Mouse (Mus musculus): ENCODE results near the gene Lypd6b. TPM values are rescaled to one million over a fixed set of nuclear protein-coding genes. Genes with fewer than 3 reads are reported as not detected.

Lypd6b gene
- polyA plus RNA-seq, 1 experiment from 2014 or later, result 2.6 TPM

GRCm38 (mm10) chr2:49838611-49839010 is 51.1 kb downstream of the Lypd6b start:
- no peaks in the 10 kb centered on the region for H3K9me3 ChIP-seq (replicated peaks)
- no peak overlapping the region for H3K27ac ChIP-seq
- 74% methylated on average over 7 of the region's 7 CpGs for WGBS
- no peak overlapping the region for H3K4me2 ChIP-seq (replicated peaks)
- no peaks in the 10 kb centered on the region for H3K36me3 ChIP-seq
- no peak for ATAC-seq (ENCODE audit: low FRiP score)
- peaks cover 9% of the 10 kb centered on the region for H3K4me1 ChIP-seq
- H3K27me3 ChIP-seq, result no peaks in the 10 kb centered on the region
- H3K4me3 ChIP-seq, result no peak overlapping the region
- no peak overlapping the region for H3K9ac ChIP-seq

GRCm38 (mm10) chr2:49840573-49840972 is 53.1 kb downstream of the Lypd6b start:
- Histone ChIP-seq H3K9ac (no peak overlapping the region), H3K4me2 (replicated peaks) (no peak overlapping the region), H3K4me1 (peaks cover 13% of the 10 kb centered on the region), H3K27me3 (no peaks in the 10 kb centered on the region), H3K4me3 (no peak overlapping the region), H3K27ac (no peak overlapping the region), H3K9me3 (replicated peaks) (no peaks in the 10 kb centered on the region), H3K36me3 (no peaks in the 10 kb centered on the region)
- WGBS, result 50% methylated on average over 6 of the region's 6 CpGs
- ATAC-seq (ENCODE audit: low FRiP score), result no peak

- H3K4me2 ChIP-seq (replicated peaks), result no peak overlapping the region
- no peak overlapping the region for H3K4me3 ChIP-seq
- H3K27ac ChIP-seq, result no peak overlapping the region
- no peaks in the 10 kb centered on the region for H3K36me3 ChIP-seq
- ATAC-seq (ENCODE audit: low FRiP score), result no peak
- no peaks in the 10 kb centered on the region for H3K9me3 ChIP-seq (replicated peaks)
- H3K9ac ChIP-seq, result no peak overlapping the region
- H3K4me1 ChIP-seq, result peaks cover 13% of the 10 kb centered on the region
- 88% methylated on average over 5 of the region's 5 CpGs for WGBS
- no peaks in the 10 kb centered on the region for H3K27me3 ChIP-seq
Measured at GRCm38 (mm10) chr2:49841089-49841488, 53.6 kb downstream of the Lypd6b start.

GRCm38 (mm10) chr2:49845104-49845503 is 57.6 kb downstream of the Lypd6b start:
- 34% methylated on average over 7 of the region's 7 CpGs for WGBS
- Histone ChIP-seq H3K4me3 (no peak overlapping the region), H3K27ac (0 out of 2 replicates have a peak overlapping the region, but pooled peaks have one; percentile 23), H3K36me3 (no peaks in the 10 kb centered on the region), H3K9ac (no peak overlapping the region), H3K9me3 (replicated peaks) (no peaks in the 10 kb centered on the region; the same call in 1 of the 2 replicates), H3K4me2 (replicated peaks) (no peak overlapping the region), H3K27me3 (no peaks in the 10 kb centered on the region), H3K4me1 (0 out of 2 replicates have a peak, but pooled peaks cover 4% of the 10 kb centered on the region)
- ATAC-seq (ENCODE audit: low FRiP score), result peak; percentile 60; the same call in 1 of the 2 replicates

GRCm38 (mm10) chr2:49846097-49846496 is 58.6 kb downstream of the Lypd6b start:
- H3K9me3 ChIP-seq (replicated peaks), result no peaks in the 10 kb centered on the region; the same call in 1 of the 2 replicates
- no peak overlapping the region for H3K27ac ChIP-seq
- H3K4me3 ChIP-seq, result no peak overlapping the region
- no peaks in the 10 kb centered on the region for H3K36me3 ChIP-seq
- no peak for ATAC-seq (ENCODE audit: low FRiP score)
- H3K4me2 ChIP-seq (replicated peaks), result no peak overlapping the region
- no peaks in the 10 kb centered on the region for H3K27me3 ChIP-seq
- no peak overlapping the region for H3K9ac ChIP-seq
- H3K4me1 ChIP-seq, result 0 out of 2 replicates have a peak, but pooled peaks cover 4% of the 10 kb centered on the region
- WGBS, result 83% methylated on average over 3 of the region's 3 CpGs

GRCm38 (mm10) chr2:49846880-49847279 is 59.4 kb downstream of the Lypd6b start:
- no peaks in the 10 kb centered on the region for H3K27me3 ChIP-seq
- H3K9me3 ChIP-seq (replicated peaks), result no peaks in the 10 kb centered on the region; the same call in 1 of the 2 replicates
- H3K4me3 ChIP-seq, result no peak overlapping the region
- H3K27ac ChIP-seq, result no peak overlapping the region
- 94% methylated on average over 3 of the region's 3 CpGs for WGBS
- no peak overlapping the region for H3K4me2 ChIP-seq (replicated peaks)
- no peak for ATAC-seq (ENCODE audit: low FRiP score)
- 0 out of 2 replicates have a peak, but pooled peaks cover 4% of the 10 kb centered on the region for H3K4me1 ChIP-seq
- no peaks in the 10 kb centered on the region for H3K36me3 ChIP-seq
- H3K9ac ChIP-seq, result no peak overlapping the region

GRCm38 (mm10) chr2:49847831-49848230 is 60.3 kb downstream of the Lypd6b start:
- no peaks in the 10 kb centered on the region for H3K27me3 ChIP-seq
- no peak overlapping the region for H3K9ac ChIP-seq
- no peak overlapping the region for H3K27ac ChIP-seq
- H3K9me3 ChIP-seq (replicated peaks), result no peaks in the 10 kb centered on the region; the same call in 1 of the 2 replicates
- 0 out of 2 replicates have a peak, but pooled peaks cover 4% of the 10 kb centered on the region for H3K4me1 ChIP-seq
- no peak overlapping the region for H3K4me2 ChIP-seq (replicated peaks)
- ATAC-seq (ENCODE audit: low FRiP score), result no peak
- H3K36me3 ChIP-seq, result no peaks in the 10 kb centered on the region
- H3K4me3 ChIP-seq, result no peak overlapping the region
- WGBS, result 72% methylated on average over 2 of the region's 2 CpGs

- Histone ChIP-seq H3K4me2 (replicated peaks) (no peak overlapping the region), H3K9me3 (replicated peaks) (no peaks in the 10 kb centered on the region; the same call in 1 of the 2 replicates), H3K4me1 (0 out of 2 replicates have a peak, but pooled peaks cover 4% of the 10 kb centered on the region), H3K4me3 (no peak overlapping the region), H3K36me3 (no peaks in the 10 kb centered on the region), H3K9ac (no peak overlapping the region), H3K27ac (no peak overlapping the region), H3K27me3 (no peaks in the 10 kb centered on the region)
- WGBS, result 97% methylated on average over 1 of the region's 1 CpGs
- no peak for ATAC-seq (ENCODE audit: low FRiP score)
Measured at GRCm38 (mm10) chr2:49849771-49850170, 62.3 kb downstream of the Lypd6b start.

GRCm38 (mm10) chr2:49851977-49852376 is 64.5 kb downstream of the Lypd6b start:
- no peaks in the 10 kb centered on the region for H3K4me1 ChIP-seq

GRCm38 (mm10) chr2:49856161-49856564 is 68.7 kb downstream of the Lypd6b start:
- H3K4me3 ChIP-seq, result no peak overlapping the region
- no peak overlapping the region for H3K4me2 ChIP-seq (replicated peaks)
- H3K9ac ChIP-seq, result no peak overlapping the region
- WGBS, result 68% methylated on average over 10 of the region's 10 CpGs
- no peak overlapping the region for H3K27ac ChIP-seq
- H3K36me3 ChIP-seq, result no peaks in the 10 kb centered on the region
- 0 out of 2 replicates have a peak, but pooled peaks have one; percentile 48 for ATAC-seq (ENCODE audit: low FRiP score)
- H3K4me1 ChIP-seq, result no peaks in the 10 kb centered on the region
- H3K27me3 ChIP-seq, result no peaks in the 10 kb centered on the region
- no peaks in the 10 kb centered on the region for H3K9me3 ChIP-seq (replicated peaks)

More at GRCm38 (mm10) chr2:49851977-49852376, 64.5 kb downstream of the Lypd6b start:
- H3K27ac ChIP-seq, result no peak overlapping the region
- no peak overlapping the region for H3K4me2 ChIP-seq (replicated peaks)
- no peaks in the 10 kb centered on the region; the same call in 1 of the 2 replicates for H3K9me3 ChIP-seq (replicated peaks)
- H3K27me3 ChIP-seq, result no peaks in the 10 kb centered on the region
- no peak overlapping the region for H3K4me3 ChIP-seq
- no peak for ATAC-seq (ENCODE audit: low FRiP score)
- H3K36me3 ChIP-seq, result no peaks in the 10 kb centered on the region
- H3K9ac ChIP-seq, result no peak overlapping the region

GRCm38 (mm10) chr2:49856584-49856983 is 69.1 kb downstream of the Lypd6b start:
- H3K4me2 ChIP-seq (replicated peaks), result no peak overlapping the region
- H3K27me3 ChIP-seq, result no peaks in the 10 kb centered on the region
- WGBS, result 75% methylated on average over 5 of the region's 5 CpGs
- H3K4me3 ChIP-seq, result no peak overlapping the region
- no peaks in the 10 kb centered on the region for H3K36me3 ChIP-seq
- H3K27ac ChIP-seq, result no peak overlapping the region
- no peaks in the 10 kb centered on the region for H3K9me3 ChIP-seq (replicated peaks)
- no peaks in the 10 kb centered on the region for H3K4me1 ChIP-seq
- no peak overlapping the region for H3K9ac ChIP-seq
- no peak for ATAC-seq (ENCODE audit: low FRiP score)

- H3K4me2 ChIP-seq (replicated peaks), result no peak overlapping the region
- no peak overlapping the region for H3K27ac ChIP-seq
- H3K36me3 ChIP-seq, result no peaks in the 10 kb centered on the region
- no peaks in the 10 kb centered on the region for H3K9me3 ChIP-seq (replicated peaks)
- H3K9ac ChIP-seq, result no peak overlapping the region
- H3K27me3 ChIP-seq, result no peaks in the 10 kb centered on the region
- no peak for ATAC-seq (ENCODE audit: low FRiP score)
- no peaks in the 10 kb centered on the region for H3K4me1 ChIP-seq
- WGBS, result 57% methylated on average over 11 of the region's 11 CpGs
- H3K4me3 ChIP-seq, result no peak overlapping the region
Measured at GRCm38 (mm10) chr2:49860219-49860962, 72.9 kb downstream of the Lypd6b start.

Data from hindbrain, embryonic 12.5 days (tissue).